Mouse (Mus musculus) forebrain, embryonic 14.5 days (tissue): ENCODE data around the gene Ptbp1. TPM values are rescaled to one million over a fixed set of nuclear protein-coding genes. Genes with fewer than 3 reads are reported as not detected.

Experiments used
- ATAC-seq: fragments of 200-750 bp; cut with Nextera tagmentation; 2 replicates; pipeline ENCODE4 v1.8.0; 2017; ENCODE audit warnings: mild to moderate bottlenecking, moderate library complexity
- DNase-seq: peaks from one replicate; pipeline ENCODE4 v3.0.0-alpha.2; 2015; ENCODE audit warnings: low spot score
- H3K27ac ChIP-seq: fragments of 300-500 bp; sonication (generic); 2 replicates; pipeline ENCODE4 v1.5.1; 2014; ENCODE audit warnings: low read depth, mild to moderate bottlenecking, control low read depth, low read length, moderate library complexity
- H3K27me3 ChIP-seq: fragments of 300-500 bp; sonication (generic); replicated peaks from 2 replicates; pipeline ENCODE4 v1.6.1; 2014; ENCODE audit warnings: low read length, control low read depth, mixed read lengths; ENCODE audit not compliant: control insufficient read depth, insufficient read depth
- H3K36me3 ChIP-seq: fragments of 300-500 bp; sonication (generic); 2 replicates; pipeline ENCODE4 v1.6.1; 2014; ENCODE audit warnings: low read length, control low read depth; ENCODE audit not compliant: control insufficient read depth, insufficient read depth
- H3K4me1 ChIP-seq: fragments of 300-500 bp; sonication (generic); 2 replicates; pipeline ENCODE4 v1.6.1; 2014; ENCODE audit warnings: antibody characterized with exemption, low read length, control low read depth; ENCODE audit not compliant: control insufficient read depth, insufficient read depth
- H3K4me2 ChIP-seq: fragments of 300-500 bp; sonication (generic); 2 replicates; pipeline ENCODE4 v1.6.1; 2014; ENCODE audit warnings: mild to moderate bottlenecking, control low read depth, low read length
- H3K4me3 ChIP-seq: fragments of 300-500 bp; sonication (generic); 2 replicates; pipeline ENCODE4 v1.5.1; 2014; ENCODE audit warnings: low read depth, low read length, control low read depth
- H3K9ac ChIP-seq: fragments of 300-500 bp; sonication (generic); 2 replicates; pipeline ENCODE4 v1.6.1; 2014; ENCODE audit warnings: mild to moderate bottlenecking, low read length, control low read depth, moderate library complexity
- H3K9me3 ChIP-seq: fragments of 300-500 bp; sonication (generic); replicated peaks from 2 replicates; pipeline ENCODE4 v1.6.1; 2016; ENCODE audit warnings: low read length, control low read depth, mixed read lengths; ENCODE audit not compliant: control insufficient read depth
- WGBS: fragments of 180-500 bp; shearing (Covaris S2); extraction: QIAGEN DNeasy Blood & Tissue Kit; methylation state at CpG from one replicate; pipeline ENCODE4 v1.1.7; 2014; 5-methylcytosine and 5-hydroxymethylcytosine counted together
- polyA plus RNA-seq: library from polyadenylated mRNA; unstranded; fragments of >200 nt; fragmentation: Nextera tagmentation; extraction: Ambion mirVana; gene quantifications from 2 replicates; pipeline ENCODE4 v1.2.1, GENCODE M21; 2014

The Ptbp1 gene
- polyA plus RNA-seq, 1 experiment from 2014 or later = 98.2 TPM

- peaks cover 90% of the 10 kb centered on the region for H3K36me3 ChIP-seq
Observed at GRCm38 (mm10) chr10:79815671-79816494, 38.3 kb upstream of the Ptbp1 start.

GRCm38 (mm10) chr10:79817111-79817510 is 37.1 kb upstream of the Ptbp1 start:
- H3K27me3 ChIP-seq = no peaks in the 10 kb centered on the region
- ATAC-seq (no peak), DNase-seq (peak; percentile 8)
- H3K4me2 ChIP-seq = no peak overlapping the region
- no peak overlapping the region for H3K9ac ChIP-seq
- H3K4me3 ChIP-seq = no peak overlapping the region
- no peaks in the 10 kb centered on the region for H3K4me1 ChIP-seq
- H3K36me3 ChIP-seq = peaks cover 83% of the 10 kb centered on the region
- no peaks in the 10 kb centered on the region for H3K9me3 ChIP-seq
- WGBS = 86% methylated on average over 2 of the region's 2 CpGs
- no peak overlapping the region for H3K27ac ChIP-seq

More at GRCm38 (mm10) chr10:79815671-79816494, 38.3 kb upstream of the Ptbp1 start:
- no peaks in the 10 kb centered on the region for H3K4me1 ChIP-seq
- no peak overlapping the region for H3K4me2 ChIP-seq
- no peak overlapping the region for H3K9ac ChIP-seq
- no peaks in the 10 kb centered on the region for H3K9me3 ChIP-seq
- H3K4me3 ChIP-seq = no peak overlapping the region
- no peak for DNase-seq
- whole genome bisulfite sequencing = 87% methylated on average over 12 of the region's 12 CpGs
- H3K27me3 ChIP-seq = no peaks in the 10 kb centered on the region
- ATAC-seq = no peak
- no peak overlapping the region for H3K27ac ChIP-seq

- 88% methylated on average over 4 of the region's 4 CpGs for WGBS
- DNase-seq (no peak), ATAC-seq (no peak)
- Histone ChIP-seq H3K4me2 (no peak overlapping the region), H3K4me3 (no peak overlapping the region), H3K9me3 (no peaks in the 10 kb centered on the region), H3K36me3 (peaks cover 75% of the 10 kb centered on the region), H3K4me1 (no peaks in the 10 kb centered on the region), H3K27me3 (no peaks in the 10 kb centered on the region), H3K9ac (no peak overlapping the region), H3K27ac (no peak overlapping the region)
Observed at GRCm38 (mm10) chr10:79818225-79818624, 36.0 kb upstream of the Ptbp1 start.

GRCm38 (mm10) chr10:79819606-79820005 is 34.6 kb upstream of the Ptbp1 start:
- Histone ChIP-seq H3K4me3 (no peak overlapping the region), H3K9ac (no peak overlapping the region), H3K4me2 (no peak overlapping the region), H3K27me3 (no peaks in the 10 kb centered on the region), H3K9me3 (no peaks in the 10 kb centered on the region), H3K27ac (no peak overlapping the region), H3K4me1 (no peaks in the 10 kb centered on the region), H3K36me3 (peaks cover 64% of the 10 kb centered on the region)
- 89% methylated on average over 17 of the region's 17 CpGs for WGBS
- DNase-seq = no peak
- ATAC-seq = no peak

GRCm38 (mm10) chr10:79820277-79820676 is 34.0 kb upstream of the Ptbp1 start:
- no peak for DNase-seq
- no peaks in the 10 kb centered on the region for H3K4me1 ChIP-seq
- no peaks in the 10 kb centered on the region for H3K9me3 ChIP-seq
- H3K4me2 ChIP-seq = no peak overlapping the region
- H3K36me3 ChIP-seq = peaks cover 58% of the 10 kb centered on the region
- no peak overlapping the region for H3K27ac ChIP-seq
- no peaks in the 10 kb centered on the region for H3K27me3 ChIP-seq
- H3K4me3 ChIP-seq = no peak overlapping the region
- WGBS = 88% methylated on average over 8 of the region's 8 CpGs
- no peak overlapping the region for H3K9ac ChIP-seq
- no peak for ATAC-seq

GRCm38 (mm10) chr10:79820782-79821181 is 33.4 kb upstream of the Ptbp1 start, which contains the start of gene Misp:
Misp (plus strand) TSS chr10:79820989.
- ATAC-seq (no peak), DNase-seq (no peak)
- Histone ChIP-seq H3K27ac (no peak within 1 kb of the TSS), H3K9ac (no peak within 1 kb of the TSS), H3K27me3 (no peaks in the 10 kb centered on the region), H3K4me3 (no peak within 1 kb of the TSS), H3K36me3 (peaks cover 53% of the 10 kb centered on the region), H3K4me1 (no peaks in the 10 kb centered on the region), H3K9me3 (no peaks in the 10 kb centered on the region), H3K4me2 (no peak within 1 kb of the TSS)
- 73% methylated on average over 11 of the region's 11 CpGs for WGBS

GRCm38 (mm10) chr10:79821731-79822130 is 32.5 kb upstream of the Ptbp1 start:
- Histone ChIP-seq H3K9me3 (no peaks in the 10 kb centered on the region), H3K36me3 (peaks cover 44% of the 10 kb centered on the region), H3K4me1 (no peaks in the 10 kb centered on the region), H3K4me3 (no peak overlapping the region), H3K27ac (no peak overlapping the region), H3K4me2 (no peak overlapping the region), H3K27me3 (no peaks in the 10 kb centered on the region), H3K9ac (no peak overlapping the region)
- WGBS = 88% methylated on average over 12 of the region's 12 CpGs
- DNase-seq (no peak), ATAC-seq (no peak)

GRCm38 (mm10) chr10:79822372-79822771 is 31.9 kb upstream of the Ptbp1 start:
- H3K27ac ChIP-seq = no peak overlapping the region

GRCm38 (mm10) chr10:79823011-79823410 is 31.2 kb upstream of the Ptbp1 start:
- Histone ChIP-seq H3K9ac (no peak overlapping the region), H3K27me3 (no peaks in the 10 kb centered on the region), H3K4me3 (no peak overlapping the region), H3K4me2 (no peak overlapping the region), H3K4me1 (no peaks in the 10 kb centered on the region), H3K9me3 (no peaks in the 10 kb centered on the region), H3K27ac (no peak overlapping the region), H3K36me3 (peaks cover 32% of the 10 kb centered on the region)
- 77% methylated on average over 6 of the region's 6 CpGs for WGBS
- ATAC-seq (no peak), DNase-seq (no peak)

More at GRCm38 (mm10) chr10:79822372-79822771, 31.9 kb upstream of the Ptbp1 start:
- H3K9ac ChIP-seq = 0 out of 2 replicates have a peak overlapping the region, but pooled peaks have one; percentile 13
- H3K4me2 ChIP-seq = no peak overlapping the region
- 25% methylated on average over 17 of the region's 17 CpGs for WGBS
- no peaks in the 10 kb centered on the region for H3K4me1 ChIP-seq
- H3K27me3 ChIP-seq = no peaks in the 10 kb centered on the region
- no peaks in the 10 kb centered on the region for H3K9me3 ChIP-seq
- DNase-seq = no peak
- ATAC-seq = no peak
- no peak overlapping the region for H3K4me3 ChIP-seq
- peaks cover 38% of the 10 kb centered on the region for H3K36me3 ChIP-seq
